Mouse (Mus musculus): ENCODE measurements around the gene Hes1. TPM values are rescaled to one million over a fixed set of nuclear protein-coding genes. Genes with fewer than 3 reads are reported as not detected.
"Not testable (repeated sequence)": the region's sequence is repeated elsewhere in the genome, so short reads cannot be mapped to it uniquely, and the experiment has no call there.

The Hes1 gene
- total RNA-seq, 2 experiments from 2014 or later, result 18.9 to 23.3 TPM

GRCm38 (mm10) chr16:30073317-30073716 is 9.1 kb downstream of the Hes1 start:
- no peak for DNase-seq

- DNase-seq, result no peak
These were observed 17.3 kb downstream of the Hes1 start for GRCm38 (mm10) chr16:30081498-30081897.

GRCm38 (mm10) chr16:30081980-30082379 is 17.8 kb downstream of the Hes1 start:
- no peak for DNase-seq

GRCm38 (mm10) chr16:30082965-30083364 is 18.8 kb downstream of the Hes1 start:
- no peak for DNase-seq

- DNase-seq, result no peak
These were observed 19.4 kb downstream of the Hes1 start for GRCm38 (mm10) chr16:30083536-30083935.

GRCm38 (mm10) chr16:30088646-30089045 is 24.5 kb downstream of the Hes1 start:
- no peak for DNase-seq

- DNase-seq, result no peak
These were observed 26.1 kb downstream of the Hes1 start for GRCm38 (mm10) chr16:30090200-30090865.

GRCm38 (mm10) chr16:30096050-30096449 is 31.9 kb downstream of the Hes1 start:
- no peak for DNase-seq

GRCm38 (mm10) chr16:30096475-30096874 is 32.3 kb downstream of the Hes1 start:
- no peak for DNase-seq

- no peak for DNase-seq
These were observed 34.9 kb downstream of the Hes1 start for GRCm38 (mm10) chr16:30099124-30099523.

- DNase-seq, result no peak
These were observed 38.1 kb downstream of the Hes1 start for GRCm38 (mm10) chr16:30102149-30102915.

- no peak for DNase-seq
These were observed 38.8 kb downstream of the Hes1 start for GRCm38 (mm10) chr16:30102982-30103381.

GRCm38 (mm10) chr16:30103495-30103894 is 39.3 kb downstream of the Hes1 start:
- no peak for DNase-seq

GRCm38 (mm10) chr16:30104363-30104762 is 40.2 kb downstream of the Hes1 start:
- no peak for DNase-seq

- DNase-seq, result no peak
These were observed 41.3 kb downstream of the Hes1 start for GRCm38 (mm10) chr16:30105476-30105875.

- DNase-seq, result not testable (repeated sequence)
These were observed 44.0 kb downstream of the Hes1 start for GRCm38 (mm10) chr16:30108167-30108566.

GRCm38 (mm10) chr16:30110466-30110865 is 46.3 kb downstream of the Hes1 start:
- DNase-seq, result no peak

GRCm38 (mm10) chr16:30111069-30111468 is 46.9 kb downstream of the Hes1 start:
- no peak for DNase-seq

- no peak for DNase-seq
These were observed 47.4 kb downstream of the Hes1 start for GRCm38 (mm10) chr16:30111566-30111965.

- no peak for DNase-seq
These were observed 49.0 kb downstream of the Hes1 start for GRCm38 (mm10) chr16:30113170-30113569.

GRCm38 (mm10) chr16:30113800-30114199 is 49.6 kb downstream of the Hes1 start:
- no peak for DNase-seq

- no peak for DNase-seq
These were observed 50.3 kb downstream of the Hes1 start for GRCm38 (mm10) chr16:30114451-30114850.
